Mouse (Mus musculus) E14TG2a.4 (cell line): ENCODE data around the gene Rnf123.

Experiments used
- CTCF ChIP-seq: conservative IDR thresholded peaks from 2 replicates; pipeline ENCODE4 v1.5.1; 2014; ENCODE audit warnings: low read length
- NANOG ChIP-seq: IDR thresholded peaks from 2 replicates; pipeline ENCODE4 v1.6.1; 2014; ENCODE audit warnings: borderline replicate concordance, low read length, mixed read lengths
- POU5F1 ChIP-seq: IDR thresholded peaks from 2 replicates; pipeline ENCODE4 v1.6.1; 2014; ENCODE audit warnings: low read length, borderline replicate concordance

- TF ChIP-seq CTCF (no peak), NANOG (no peak), POU5F1 (no peak)
These were observed 38.2 kb upstream of the Rnf123 start for GRCm38 (mm10) chr9:108121170-108121969.
